Mouse (Mus musculus): Measurements from ENCODE around the gene Daxx. TPM values are rescaled to one million over a fixed set of nuclear protein-coding genes. Genes with fewer than 3 reads are reported as not detected.

Gene Daxx
- 134 TPM for polyA plus RNA-seq (2017; shearing (Covaris generic))

DNA sequence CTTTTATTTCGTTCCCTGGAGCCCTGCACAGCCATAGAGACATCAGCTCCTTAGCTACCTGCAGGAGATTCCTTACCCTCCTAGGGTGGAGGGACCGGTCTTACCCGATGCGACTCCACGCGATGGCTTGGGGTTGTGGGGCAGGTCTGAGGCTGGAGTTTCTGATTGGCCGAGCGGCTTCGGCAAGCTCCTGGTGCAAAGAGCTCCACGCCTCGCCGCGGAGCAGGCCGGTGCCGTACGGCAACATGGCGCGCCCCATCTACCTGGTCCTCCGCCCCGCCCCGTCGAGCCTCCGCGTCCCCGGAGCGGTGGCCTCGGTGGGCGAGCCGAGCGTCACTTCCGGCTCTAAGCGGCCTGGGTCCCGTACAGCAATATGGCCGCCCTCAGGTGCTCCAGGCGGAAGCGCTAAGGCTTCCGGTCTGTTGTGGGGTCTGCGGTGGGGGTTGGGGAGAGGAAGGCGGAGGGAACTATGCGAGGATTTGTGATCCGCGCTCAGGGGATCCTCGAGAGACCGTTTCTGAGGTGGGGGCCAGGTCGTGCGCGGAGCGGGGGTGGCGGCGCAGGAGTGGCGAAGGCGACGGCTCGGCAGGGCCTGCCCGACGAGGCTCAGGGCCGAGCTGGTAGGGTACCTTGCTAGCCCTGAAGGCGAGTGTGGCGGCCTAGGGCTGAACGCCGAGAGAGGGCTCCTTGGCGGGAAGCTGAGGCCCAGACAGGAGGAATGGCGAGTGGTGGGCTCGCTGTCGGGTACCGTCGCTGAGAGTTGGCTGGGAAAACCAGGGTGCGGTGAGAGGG, at the start of gene Daxx:
TSS of gene Daxx (plus strand) at position 338 of the 792 bp plus-strand sequence.

DNA sequence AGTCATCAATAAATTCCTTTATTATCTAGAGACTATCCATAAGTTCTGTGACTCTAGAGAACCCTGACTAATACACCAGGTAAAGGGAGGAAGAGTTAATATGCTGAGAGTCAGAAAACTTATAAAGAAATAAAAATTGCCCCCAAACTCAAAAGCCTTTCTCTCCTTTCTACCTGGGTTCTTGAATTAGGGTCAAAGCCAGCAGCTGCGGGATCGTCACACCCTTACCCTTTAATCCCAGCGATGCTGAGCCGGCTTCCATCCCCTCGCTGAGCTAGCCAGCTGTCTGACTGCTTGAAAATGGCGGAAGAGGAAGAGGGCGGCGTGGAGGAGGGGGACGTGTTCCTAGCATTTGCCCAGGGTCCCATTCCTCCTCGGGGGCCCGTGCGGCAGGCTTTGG, 35.7 kb upstream of the Daxx start, which contains the start of gene Gm7029:
TSS of gene Gm7029 (plus strand) at position 301 of the 400 bp plus-strand sequence.

DNA sequence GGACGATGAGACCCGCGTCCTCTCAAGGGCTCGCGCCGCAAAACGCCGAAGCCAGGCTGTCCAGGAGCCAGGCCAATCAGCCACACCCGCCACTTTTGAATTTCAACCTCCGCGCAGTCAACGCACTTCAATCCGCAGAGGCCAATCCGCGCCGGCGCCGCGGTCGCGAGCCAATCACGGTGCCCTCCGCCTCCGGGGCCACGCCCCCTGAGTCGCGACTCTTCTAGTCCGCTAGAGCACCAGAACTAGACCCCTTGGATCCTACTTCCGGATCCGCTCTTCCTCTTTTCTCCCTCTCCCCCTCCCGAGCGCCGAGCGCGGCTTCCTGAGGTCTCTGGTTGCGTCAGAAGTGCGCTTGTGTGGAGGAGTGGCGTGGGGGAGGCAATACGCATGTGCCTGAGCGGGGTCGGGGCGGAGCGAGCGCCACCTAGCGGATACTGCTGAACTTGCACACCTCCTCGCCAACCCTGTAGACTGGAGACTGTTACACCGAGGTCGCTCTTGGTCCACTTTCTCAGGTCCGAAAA, 18.6 kb upstream of the Daxx start, which contains the start of gene Kifc1:
TSS of gene Kifc1 (minus strand) at position 129 of the 527 bp plus-strand sequence.

DNA sequence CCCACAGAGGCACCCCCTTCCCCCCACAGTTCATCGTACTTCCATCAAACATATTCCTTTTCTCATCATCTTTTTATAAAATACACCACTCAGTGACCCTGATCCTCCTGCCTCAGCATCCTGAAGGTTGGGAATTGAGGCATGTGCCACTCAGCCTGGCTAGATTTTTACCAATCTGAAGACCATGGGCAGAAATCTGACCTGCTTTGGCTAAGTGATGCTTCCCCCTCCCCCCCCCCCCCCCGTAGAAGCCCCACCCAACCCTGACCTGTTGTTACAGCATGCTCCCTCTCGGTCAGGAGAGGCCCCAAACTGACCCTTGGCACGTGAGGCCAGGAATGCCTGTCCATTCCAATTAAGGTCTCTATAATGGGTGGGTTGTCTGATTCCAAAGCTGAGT, 4.4 kb upstream of the Daxx start, which contains the start of gene Platr17:
TSS of gene Platr17 (plus strand) at position 301 of the 400 bp plus-strand sequence.

DNA sequence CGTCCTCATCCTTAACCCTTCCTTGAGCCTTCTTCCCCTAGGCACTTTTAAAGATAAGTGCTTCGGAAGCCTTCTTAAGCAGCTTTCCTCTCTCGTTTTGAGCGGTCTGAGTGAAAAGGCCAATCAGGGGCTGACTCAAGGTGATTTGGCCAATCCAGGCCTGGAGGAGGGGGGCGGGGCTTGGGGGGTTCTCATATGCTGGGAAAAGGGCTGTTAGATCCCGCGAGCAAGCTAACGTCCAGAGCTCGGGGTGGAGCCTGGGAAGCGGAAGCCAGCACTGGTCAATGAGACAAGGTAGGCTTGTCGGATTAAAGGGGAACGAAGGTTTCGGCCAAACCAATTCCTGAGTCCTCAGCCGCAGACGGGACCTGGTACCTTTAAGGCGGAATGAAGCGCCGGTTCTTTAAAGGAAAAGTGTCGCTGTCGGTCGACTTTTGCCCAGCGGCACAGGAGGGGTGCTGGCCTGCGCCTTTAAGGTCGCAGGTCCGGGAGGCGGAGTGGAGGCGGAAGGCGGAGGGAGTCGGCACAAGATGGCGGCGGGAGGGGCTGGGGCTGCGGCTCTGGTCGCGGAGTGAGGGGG, 6.5 kb downstream of the Daxx start, which contains the start of the genes Tapbp and Zbtb22:
TSS of gene Tapbp (plus strand) at position 229 of the 580 bp plus-strand sequence.
TSS of gene Zbtb22 (plus strand) at position 234 of the 580 bp plus-strand sequence.

DNA sequence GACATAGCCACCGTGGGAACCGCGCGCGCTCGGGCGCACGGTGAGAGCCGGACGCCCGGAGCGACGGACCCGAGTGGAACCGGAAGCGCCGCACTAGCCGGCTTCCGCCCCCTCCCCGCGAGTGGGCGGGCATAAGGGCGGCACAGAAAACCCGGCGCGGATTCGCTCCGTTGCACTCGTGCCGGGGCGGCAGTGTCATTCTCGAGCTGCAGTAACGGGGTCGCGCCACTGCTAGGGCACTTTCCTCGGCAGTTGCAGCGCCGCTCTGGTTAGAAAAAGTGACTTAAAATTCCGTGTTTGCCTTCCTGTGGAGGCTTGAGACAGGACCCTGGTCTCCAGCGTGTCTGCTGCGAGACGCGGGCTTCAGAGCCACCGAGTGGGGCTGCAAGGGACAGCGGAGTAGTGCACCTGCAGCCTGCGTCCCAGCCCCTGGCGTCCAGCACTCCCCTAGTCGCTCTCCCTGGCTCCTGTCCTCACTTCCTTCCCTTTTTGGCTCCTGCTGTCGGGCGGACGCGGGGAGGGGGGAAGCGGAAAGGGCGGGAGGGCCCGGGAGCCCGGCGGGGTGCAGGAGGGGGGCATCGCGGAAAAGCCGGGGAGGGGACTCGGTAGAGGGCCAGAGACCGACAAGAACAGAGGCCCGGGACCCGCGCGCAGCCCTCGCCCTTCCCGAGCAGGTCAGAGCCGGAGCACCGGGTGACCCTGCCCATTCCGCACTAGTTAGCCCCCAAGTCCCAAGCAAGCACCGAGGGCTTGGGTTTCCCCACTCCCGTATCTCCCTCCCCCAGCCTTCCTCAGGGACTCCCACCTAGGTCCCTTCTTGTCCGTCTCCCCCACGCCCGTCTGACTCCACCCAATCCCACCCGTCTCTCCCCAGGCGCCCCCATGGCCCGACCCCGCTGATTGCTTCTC, 20.4 kb downstream of the Daxx start, which contains the start of gene Rgl2:
TSS of gene Rgl2 (plus strand) at position 173 of the 909 bp plus-strand sequence.

DNA sequence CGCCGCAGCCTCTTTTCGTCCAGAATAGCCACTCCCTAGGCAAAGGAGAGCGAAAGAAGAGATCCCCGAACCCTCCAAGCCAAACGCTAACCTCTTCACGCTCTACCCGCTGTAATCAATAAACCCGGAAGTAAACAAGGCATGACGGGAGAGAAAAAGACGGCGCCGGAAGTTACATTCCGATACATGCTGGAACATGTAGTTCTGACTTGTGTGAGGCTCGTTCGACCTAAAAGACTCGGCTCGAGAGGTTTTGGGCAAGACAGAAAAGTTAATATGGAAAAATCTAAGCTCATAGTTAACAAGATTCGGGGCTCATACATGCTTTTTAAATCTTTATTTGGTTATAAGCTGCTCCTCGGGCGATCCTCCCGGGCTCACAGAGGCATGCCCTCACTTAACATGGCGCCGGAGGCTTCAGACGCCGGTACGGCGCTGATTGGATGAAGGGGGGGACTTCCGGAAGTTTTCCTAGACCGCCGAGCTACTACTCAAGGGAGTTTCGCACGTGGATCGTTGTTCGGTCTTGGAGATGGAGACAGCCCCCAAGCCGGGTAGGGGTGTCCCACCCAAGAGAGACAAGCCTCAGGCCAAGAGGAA, 31.1 kb downstream of the Daxx start, which contains the start of the genes Pfdn6 and Wdr46:
TSS of gene Pfdn6 (minus strand) at position 138 of the 600 bp plus-strand sequence.
TSS of gene Wdr46 (plus strand) at position 455 of the 600 bp plus-strand sequence.

DNA sequence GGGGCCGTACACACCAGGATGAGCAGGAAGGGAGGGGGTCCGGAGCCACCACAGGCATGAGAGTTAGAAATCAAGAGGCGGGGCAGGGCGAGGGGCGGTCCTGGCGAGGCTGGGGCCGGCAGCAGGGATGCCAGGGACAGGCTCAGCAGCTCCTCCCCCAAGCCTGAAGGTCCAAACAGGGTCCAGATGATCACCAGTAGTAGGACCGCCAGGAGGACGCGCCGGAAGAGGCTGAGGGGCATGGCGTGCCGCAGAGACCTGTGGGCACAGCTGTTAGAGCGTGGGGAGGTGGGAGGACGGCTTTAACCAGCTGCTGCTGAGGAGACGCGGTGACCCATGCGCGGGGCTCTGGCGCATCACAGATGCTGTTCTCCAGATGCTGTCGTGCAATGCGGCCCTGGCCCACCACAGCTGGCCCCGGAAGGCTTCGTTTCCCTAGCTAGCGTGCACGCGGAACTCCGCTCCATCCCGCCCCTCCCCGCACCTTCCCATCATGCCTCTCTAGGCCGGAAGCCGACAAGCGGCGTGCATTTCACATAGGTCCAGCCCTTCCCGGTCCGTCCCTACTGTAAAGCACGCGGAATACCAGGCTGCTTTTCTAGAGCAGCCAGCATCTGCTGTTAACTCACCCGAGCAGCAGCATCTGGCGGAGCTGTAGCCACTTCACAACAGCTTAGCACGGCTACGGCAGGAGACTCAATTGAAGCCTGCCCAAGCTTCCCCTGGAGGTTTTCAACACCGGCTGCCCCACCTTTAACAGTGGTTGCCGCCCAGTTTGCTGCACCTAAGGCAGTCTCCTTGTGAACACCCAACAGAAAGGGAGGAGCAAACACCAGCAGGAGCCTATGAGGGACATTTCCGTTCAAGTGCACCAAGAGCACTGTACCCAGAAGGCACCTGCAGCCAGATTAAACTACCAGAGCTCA, 42.1 kb downstream of the Daxx start, which contains the start of gene B3galt4:
TSS of gene B3galt4 (minus strand) at position 468 of the 926 bp plus-strand sequence.

DNA sequence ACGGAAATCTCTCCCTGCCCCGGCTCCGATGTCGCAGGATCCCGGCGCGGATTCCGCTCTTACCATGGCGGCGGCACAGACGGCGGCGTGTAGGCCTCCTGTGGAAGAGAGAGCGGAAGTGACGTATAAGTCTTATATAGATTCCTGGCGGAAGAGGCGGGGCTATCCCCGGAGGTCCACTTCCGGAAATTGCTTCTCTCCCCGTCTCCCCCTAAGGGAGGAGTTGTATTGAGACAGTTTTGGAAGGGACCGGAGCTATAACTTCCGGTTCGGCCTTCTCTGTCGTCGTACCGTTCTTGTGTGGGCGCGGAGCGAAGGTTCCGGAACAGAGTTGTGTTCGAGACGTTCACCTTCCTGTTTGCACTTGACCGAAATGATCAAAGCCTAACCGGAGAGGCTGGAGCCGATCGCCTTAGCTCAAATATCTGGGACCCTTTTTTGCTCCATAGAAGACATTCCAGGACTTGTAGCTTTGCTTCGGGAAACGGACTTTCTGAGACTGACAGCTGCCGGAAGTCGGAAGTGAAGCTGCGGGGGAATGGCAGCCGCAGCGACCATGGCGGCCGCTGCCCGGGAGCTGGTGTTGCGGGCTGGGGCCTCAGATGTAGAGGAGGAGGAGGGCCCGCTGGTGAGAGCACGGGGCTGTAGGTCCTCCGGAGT, 46.5 kb downstream of the Daxx start, which contains the start of the genes Vps52 and Rps18:
TSS of gene Vps52 (plus strand) at position 258 of the 660 bp plus-strand sequence.
TSS of gene Rps18 (minus strand) at position 447 of the 660 bp plus-strand sequence.

Other genes starting within 250 kb of the Daxx start
- 424 TPM for gene Hnrnpm, start 222.6 kb upstream of the Daxx start, polyA plus RNA-seq (2017; shearing (Covaris generic))
- 68.9 TPM for gene March2, start 190.7 kb upstream of the Daxx start, polyA plus RNA-seq (2017; shearing (Covaris generic))
- gene Rab11b, start 148.9 kb upstream of the Daxx start, polyA plus RNA-seq (2017; shearing (Covaris generic)): 317 TPM
- gene Angptl4, start 127.6 kb upstream of the Daxx start, polyA plus RNA-seq (2017; shearing (Covaris generic)): 6.5 TPM
- gene Kank3, start 98.9 kb upstream of the Daxx start, polyA plus RNA-seq (2017; shearing (Covaris generic)): 4.7 TPM
- gene Rps28, start 84.9 kb upstream of the Daxx start, polyA plus RNA-seq (2017; shearing (Covaris generic)): 865 TPM
- gene Ndufa7, start 84.8 kb upstream of the Daxx start, polyA plus RNA-seq (2017; shearing (Covaris generic)): 364 TPM
- 35.5 TPM for gene Cd320, start 66.3 kb upstream of the Daxx start, polyA plus RNA-seq (2017; shearing (Covaris generic))
- gene Gm7029, start 35.6 kb upstream of the Daxx start, polyA plus RNA-seq (2017; shearing (Covaris generic)): not detected
- 3.7 TPM for gene Kifc1, start 18.8 kb upstream of the Daxx start, polyA plus RNA-seq (2017; shearing (Covaris generic))
- gene Platr17, start 4.3 kb upstream of the Daxx start, polyA plus RNA-seq (2017; shearing (Covaris generic)): 3.8 TPM
- gene Tapbp, start 6.5 kb downstream of the Daxx start, polyA plus RNA-seq (2017; shearing (Covaris generic)): 751 TPM
- 22.8 TPM for gene Zbtb22, start 6.5 kb downstream of the Daxx start, polyA plus RNA-seq (2017; shearing (Covaris generic))
- 165 TPM for gene Rgl2, start 20.1 kb downstream of the Daxx start, polyA plus RNA-seq (2017; shearing (Covaris generic))
- 132 TPM for gene Pfdn6, start 30.9 kb downstream of the Daxx start, polyA plus RNA-seq (2017; shearing (Covaris generic))
- 64.9 TPM for gene Wdr46, start 31.2 kb downstream of the Daxx start, polyA plus RNA-seq (2017; shearing (Covaris generic))
- 34.8 TPM for gene B3galt4, start 42.1 kb downstream of the Daxx start, polyA plus RNA-seq (2017; shearing (Covaris generic))
- 96.8 TPM for gene Vps52, start 46.4 kb downstream of the Daxx start, polyA plus RNA-seq (2017; shearing (Covaris generic))
- gene Rps18, start 46.6 kb downstream of the Daxx start, polyA plus RNA-seq (2017; shearing (Covaris generic)): 2,339 TPM
- gene H2-K1, start 90.9 kb downstream of the Daxx start, polyA plus RNA-seq (2017; shearing (Covaris generic)): 13,592 TPM
- gene Ring1, start 115.3 kb downstream of the Daxx start, polyA plus RNA-seq (2017; shearing (Covaris generic)): 24.7 TPM
- gene H2-Ke6, start 118.6 kb downstream of the Daxx start, polyA plus RNA-seq (2017; shearing (Covaris generic)): 47.8 TPM
- gene Slc39a7, start 122.3 kb downstream of the Daxx start, polyA plus RNA-seq (2017; shearing (Covaris generic)): 165 TPM
- gene Rxrb, start 122.4 kb downstream of the Daxx start, polyA plus RNA-seq (2017; shearing (Covaris generic)): 25.2 TPM
- gene Col11a2, start 130.0 kb downstream of the Daxx start, polyA plus RNA-seq (2017; shearing (Covaris generic)): 3.0 TPM
- 41.7 TPM for gene H2-Oa, start 182.9 kb downstream of the Daxx start, polyA plus RNA-seq (2017; shearing (Covaris generic))
- 118 TPM for gene H2-DMa, start 210.1 kb downstream of the Daxx start, polyA plus RNA-seq (2017; shearing (Covaris generic))
- 172 TPM for gene Brd2, start 213.2 kb downstream of the Daxx start, polyA plus RNA-seq (2017; shearing (Covaris generic))
- 8.5 TPM for gene H2-DMb2, start 233.9 kb downstream of the Daxx start, polyA plus RNA-seq (2017; shearing (Covaris generic))
- gene H2-DMb1, start 243.7 kb downstream of the Daxx start, polyA plus RNA-seq (2017; shearing (Covaris generic)): 7.1 TPM

Measured in inflammation-experienced regulatory T-cells, adult 16 weeks (primary cell).